Mouse (Mus musculus) thymus, adult 2 months (tissue): Measurements from ENCODE around the gene Sema6b. TPM values are rescaled to one million over a fixed set of nuclear protein-coding genes. Genes with fewer than 3 reads are reported as not detected.

ENCODE experiments used
- DNase-seq: peaks from one replicate; pipeline ENCODE4 v3.0.0; 2021
- H3K27ac ChIP-seq: fragments of 200-500 bp; 2 replicates; pipeline ENCODE4 v1.5.1; 2012; ENCODE audit warnings: low read length, control low read depth; ENCODE audit not compliant: control insufficient read depth, insufficient read depth
- H3K27me3 ChIP-seq: fragments of 200-500 bp; 2 replicates; pipeline ENCODE4 v1.6.1; 2012; ENCODE audit warnings: mild to moderate bottlenecking, low read length, moderate library complexity, mixed read lengths; ENCODE audit not compliant: control insufficient read depth, insufficient read depth
- H3K36me3 ChIP-seq: fragments of 200-500 bp; 2 replicates; pipeline ENCODE4 v1.6.1; 2012; ENCODE audit warnings: mild to moderate bottlenecking, low read length, moderate library complexity; ENCODE audit not compliant: control insufficient read depth, insufficient read depth
- H3K4me1 ChIP-seq: fragments of 200-500 bp; replicated peaks from 2 replicates; pipeline ENCODE4 v1.6.1; 2012; ENCODE audit warnings: low read length; ENCODE audit not compliant: control insufficient read depth, insufficient read depth
- H3K4me3 ChIP-seq: fragments of 200-500 bp; 2 replicates; pipeline ENCODE4 v1.5.1; 2012; ENCODE audit warnings: mild to moderate bottlenecking, low read length, control low read depth, moderate library complexity; ENCODE audit not compliant: control insufficient read depth, insufficient read depth
- CTCF ChIP-seq: fragments of 200-500 bp; IDR thresholded peaks from 2 replicates; pipeline ENCODE4 v1.5.1; 2012; ENCODE audit warnings: mild to moderate bottlenecking, control low read depth, low read length, moderate library complexity, borderline replicate concordance; ENCODE audit not compliant: control insufficient read depth, poor library complexity, insufficient read depth; ENCODE audit errors: extremely low read depth
- POLR2A ChIP-seq: fragments of 200-500 bp; IDR thresholded peaks from 2 replicates; pipeline ENCODE4 v1.6.1; 2012; ENCODE audit warnings: mild to moderate bottlenecking, low read length, control low read depth, moderate library complexity; ENCODE audit not compliant: control insufficient read depth, poor library complexity, insufficient read depth; ENCODE audit errors: extremely low read depth
- WGBS: fragments of 180-500 bp; shearing (Covaris S2); methylation state at CpG from one replicate; pipeline ENCODE4 v1.1.7; 2018; 5-methylcytosine and 5-hydroxymethylcytosine counted together
- polyA plus RNA-seq: library from polyadenylated mRNA; depleted of rRNA; stranded (reverse); fragments of >200 nt; gene quantifications from 2 replicates; pipeline ENCODE4 v1.2.3, GENCODE M21; 2012

Gene Sema6b
- polyA plus RNA-seq, 1 experiment, result 3.8 TPM

DNA sequence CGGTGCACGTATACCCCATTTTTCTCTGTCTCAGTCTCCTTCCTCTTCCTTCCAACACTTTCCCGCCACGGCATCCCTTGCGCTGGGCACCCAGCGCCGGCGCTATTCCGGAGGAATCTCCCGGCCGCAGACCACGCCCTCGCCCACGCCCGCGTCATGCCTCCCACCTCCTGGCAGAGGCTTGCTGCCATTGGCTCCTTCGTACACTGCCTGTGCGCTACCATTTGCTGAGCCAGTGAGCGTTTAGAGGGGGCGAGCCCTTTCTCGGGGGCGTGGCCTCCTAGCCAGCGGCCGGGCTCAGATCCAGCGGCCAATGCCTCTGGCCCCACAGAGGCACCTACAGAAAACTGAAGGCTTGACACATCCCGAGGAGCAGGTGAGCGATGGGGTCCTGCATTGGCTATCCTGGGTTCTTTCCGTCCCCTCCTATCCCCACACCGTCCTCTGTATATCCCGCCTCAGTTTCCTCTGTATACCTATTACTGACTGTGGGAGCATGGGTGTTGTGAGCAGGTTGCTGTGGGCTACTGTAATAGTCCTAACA lies 22.2 kb upstream of the Sema6b start, which contains the start of gene Tnfaip8l1:
Gene Tnfaip8l1 (plus strand): TSS at position 247 of the 544 bp plus-strand sequence.
- Histone ChIP-seq H3K27me3 (no peaks in the 10 kb centered on the region), H3K27ac (peak within 1 kb of the TSS; percentile 45), H3K4me3 (peak within 1 kb of the TSS; percentile 65), H3K4me1 (peaks cover 24% of the 10 kb centered on the region), H3K36me3 (no peaks in the 10 kb centered on the region)
- peak; percentile 93 for DNase-seq
- WGBS, result 2% methylated on average over 30 of the region's 30 CpGs
- TF ChIP-seq POLR2A (peak; percentile 51), CTCF (peak; percentile 65; the same call in 1 of the 2 replicates)

GRCm38 (mm10) chr17:56159729-56160128 lies 19.6 kb upstream of the Sema6b start:
- no peak overlapping the region for H3K4me3 ChIP-seq
- peaks cover 24% of the 10 kb centered on the region for H3K4me1 ChIP-seq
- DNase-seq, result peak; percentile 39
- no peak overlapping the region for H3K27ac ChIP-seq
- no peaks in the 10 kb centered on the region for H3K36me3 ChIP-seq
- WGBS, result 4% methylated on average over 9 of the region's 9 CpGs
- H3K27me3 ChIP-seq, result no peaks in the 10 kb centered on the region; the same call in 1 of the 2 replicates
- no peak for TF ChIP-seq POLR2A
- TF ChIP-seq CTCF, result peak; percentile 92

DNA sequence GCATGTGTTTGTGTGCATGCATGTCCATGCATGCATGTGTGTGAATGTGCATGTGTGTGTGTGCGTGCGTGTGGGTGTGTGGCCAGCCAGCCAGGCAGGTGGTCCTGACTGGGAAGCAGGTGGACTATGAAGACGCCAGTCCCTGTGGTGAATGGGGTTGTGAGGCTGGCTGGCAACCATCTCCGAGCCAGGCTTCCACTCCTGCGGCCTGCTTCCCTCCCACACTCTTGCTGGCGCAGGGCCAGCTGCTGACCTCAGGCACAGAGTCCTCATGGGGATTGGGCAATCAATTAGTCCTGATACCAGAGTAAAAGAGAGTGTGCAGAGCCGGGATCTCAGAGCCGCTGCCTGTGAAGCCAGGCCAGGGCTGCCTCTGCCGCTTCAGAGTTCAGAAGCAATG lies 13.5 kb upstream of the Sema6b start:
- Histone ChIP-seq H3K4me3 (no peak overlapping the region), H3K36me3 (no peaks in the 10 kb centered on the region), H3K27ac (no peak overlapping the region), H3K27me3 (no peaks in the 10 kb centered on the region; the same call in 1 of the 2 replicates), H3K4me1 (peaks cover 8% of the 10 kb centered on the region)
- 63% methylated on average over 9 of the region's 9 CpGs for WGBS
- DNase-seq, result no peak
- no peak for TF ChIP-seq POLR2A
- TF ChIP-seq CTCF, result no peak

GRCm38 (mm10) chr17:56149897-56150296 lies 9.8 kb upstream of the Sema6b start:
- H3K4me1 ChIP-seq, result peaks cover 26% of the 10 kb centered on the region
- no peak overlapping the region for H3K4me3 ChIP-seq
- no peak overlapping the region for H3K27ac ChIP-seq
- WGBS, result 49% methylated on average over 2 of the region's 2 CpGs
- H3K27me3 ChIP-seq, result no peaks in the 10 kb centered on the region; the same call in 1 of the 2 replicates
- DNase-seq, result no peak
- no peaks in the 10 kb centered on the region for H3K36me3 ChIP-seq
- TF ChIP-seq POLR2A (no peak), CTCF (no peak)

DNA sequence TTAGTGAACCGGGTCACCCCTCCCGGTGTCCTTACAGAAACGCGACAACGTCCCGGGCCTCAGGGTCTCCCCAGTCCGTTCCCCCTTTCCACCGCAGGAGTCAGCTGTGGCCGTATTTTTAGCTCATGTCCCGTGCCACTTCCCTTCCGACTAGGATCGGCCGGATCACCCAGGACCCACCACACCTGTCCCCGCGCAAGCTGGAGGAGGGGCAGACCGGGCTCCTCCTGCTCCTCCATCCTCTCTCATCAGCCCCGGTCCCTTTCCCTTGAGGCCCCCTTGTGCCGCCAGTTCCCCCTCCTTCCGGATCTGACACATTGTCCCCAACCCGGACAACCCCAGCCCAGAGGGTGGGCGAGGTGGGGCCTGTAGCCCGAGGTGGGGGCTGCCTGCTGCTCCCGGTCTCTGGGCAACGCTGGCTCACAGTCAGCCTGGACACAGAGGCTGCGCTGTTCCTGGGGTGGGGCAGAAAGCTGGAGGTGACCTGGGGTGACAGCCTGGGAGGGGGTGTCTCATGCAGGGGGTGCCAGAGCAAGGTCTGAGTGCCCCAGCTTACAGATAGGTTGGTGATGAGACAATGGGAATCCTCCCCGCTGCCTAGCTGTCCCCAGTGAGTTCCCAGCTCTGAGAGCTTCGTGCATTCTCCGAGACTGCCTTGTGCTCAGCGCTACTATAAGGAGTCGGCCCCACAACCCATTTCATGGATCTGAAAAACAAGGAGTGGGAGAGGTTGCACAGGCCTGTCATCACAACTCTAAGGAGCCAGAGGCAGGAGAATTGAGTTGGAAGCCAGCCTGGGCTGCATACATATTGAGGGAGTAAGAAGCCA lies 8.9 kb upstream of the Sema6b start:
- Histone ChIP-seq H3K36me3 (no peaks in the 10 kb centered on the region), H3K27ac (no peak overlapping the region), H3K4me1 (peaks cover 26% of the 10 kb centered on the region), H3K27me3 (no peaks in the 10 kb centered on the region; the same call in 1 of the 2 replicates), H3K4me3 (0 out of 2 replicates have a peak overlapping the region, but pooled peaks have one; percentile 3)
- 9% methylated on average over 30 of the region's 30 CpGs for WGBS
- DNase-seq, result no peak
- TF ChIP-seq CTCF, result no peak
- TF ChIP-seq POLR2A, result no peak

- WGBS, result 32% methylated on average over 9 of the region's 9 CpGs
- TF ChIP-seq CTCF, result no peak
- peak; percentile 25; the same call in 1 of the 2 replicates for TF ChIP-seq POLR2A
- no peak for DNase-seq
- no peak overlapping the region for H3K27ac ChIP-seq
- no peaks in the 10 kb centered on the region; the same call in 1 of the 2 replicates for H3K27me3 ChIP-seq
- H3K4me3 ChIP-seq, result 0 out of 2 replicates have a peak overlapping the region, but pooled peaks have one; percentile 3
- H3K4me1 ChIP-seq, result peaks cover 26% of the 10 kb centered on the region
- no peaks in the 10 kb centered on the region for H3K36me3 ChIP-seq
Measured at GRCm38 (mm10) chr17:56148280-56148679, 8.1 kb upstream of the Sema6b start.
